Mouse (Mus musculus): ENCODE data around the gene Prpf31. TPM values are rescaled to one million over a fixed set of nuclear protein-coding genes. Genes with fewer than 3 reads are reported as not detected.

Gene Prpf31
- total RNA-seq, 2 experiments from 2014 or later = 22.4 to 26.0 TPM

DNA sequence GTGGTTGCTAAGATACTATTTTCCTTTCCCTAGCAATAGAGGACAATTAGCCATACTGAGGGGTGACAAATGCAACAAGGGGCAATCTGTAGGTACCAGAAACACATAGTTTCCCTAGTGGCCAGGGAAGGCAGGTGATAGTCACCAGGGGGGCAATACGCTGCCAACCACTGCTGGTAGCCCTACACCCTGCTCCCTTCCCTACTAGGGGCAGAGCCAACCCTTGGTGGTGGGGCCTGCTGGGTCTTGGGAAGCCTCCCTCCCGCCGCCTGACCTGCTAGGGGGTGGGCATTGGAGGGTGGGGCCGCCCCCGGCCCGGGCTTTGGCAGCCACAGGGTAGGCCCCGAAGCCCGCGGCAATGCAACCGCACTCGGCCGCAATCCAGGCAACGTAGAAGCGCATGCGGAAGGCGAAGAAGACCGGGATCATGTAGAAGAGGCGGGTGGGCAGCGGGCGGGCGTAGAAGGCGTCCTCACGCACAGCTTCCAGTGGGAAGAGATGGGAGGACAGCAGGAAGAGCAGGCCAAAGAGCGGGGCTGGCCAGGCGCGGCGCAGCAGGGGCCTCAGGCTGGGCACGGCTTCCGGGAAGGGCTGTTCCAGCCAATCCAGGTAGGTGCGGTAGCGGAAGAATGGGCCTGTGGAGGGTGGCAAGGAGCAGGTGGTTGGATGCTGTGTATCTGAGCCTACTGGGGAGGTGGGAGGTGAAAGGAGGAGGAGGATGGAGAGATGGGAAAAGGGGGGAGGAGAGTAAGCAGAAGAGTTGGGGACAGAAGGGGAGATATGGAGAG, 55.8 kb downstream of the Prpf31 start:
- DNase-seq = no peak

DNA sequence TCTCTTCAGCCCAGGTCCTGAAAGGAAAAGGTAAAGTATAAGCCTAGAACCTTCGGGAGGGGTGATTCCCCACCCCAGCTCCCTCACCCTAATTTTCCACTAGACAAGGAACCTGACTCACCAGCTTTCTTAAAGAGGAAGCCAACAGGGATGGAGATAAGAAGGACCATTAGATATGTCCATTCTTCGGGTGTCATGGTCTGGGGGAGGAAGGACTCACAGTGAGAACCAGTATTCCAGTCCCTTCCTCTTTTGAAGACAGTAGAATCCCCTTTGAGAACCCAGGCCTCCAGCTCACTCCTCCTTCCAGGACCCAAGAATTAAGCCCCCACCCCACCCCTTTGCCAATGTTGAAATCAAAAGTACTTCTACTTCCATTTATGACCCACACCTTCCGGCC, 62.1 kb downstream of the Prpf31 start:
- DNase-seq = no peak

Small RNA genes within 50 kb of the gene (microRNA-seq; reads per million reads assigned to microRNA genes)
- gene Gm25100 (0 reads per million in 2 experiments), gene Mir3572 (3.2 to 4.2 reads per million in 2 experiments)

Other genes starting within 250 kb of the Prpf31 start
- not detected for gene Cacng8, start 239.3 kb upstream of the Prpf31 start, total RNA-seq (2021)
- gene Cacng6, start 205.8 kb upstream of the Prpf31 start, total RNA-seq (2021) = 1 to 10 TPM; 1.5 to 2.0 TPM
- gene Tarm1, start 127.4 kb upstream of the Prpf31 start, total RNA-seq (2021) = not detected
- gene Oscar, start 13.8 kb upstream of the Prpf31 start, total RNA-seq (2021) = not detected
- 1,000 to 10,000 TPM; 1,902 to 1,920 TPM for gene Ndufa3, start 12.6 kb upstream of the Prpf31 start, total RNA-seq (2021)
- gene Tfpt, start 56 bp upstream of the Prpf31 start, total RNA-seq (2021) = 10 to 100 TPM; 18.2 to 18.9 TPM
- gene Cnot3, start 15.3 kb downstream of the Prpf31 start, total RNA-seq (2021) = 10 to 100 TPM; 17.8 to 23.0 TPM
- 10 to 100 TPM; 12.6 to 12.7 TPM for gene Leng1, start 35.9 kb downstream of the Prpf31 start, total RNA-seq (2021)
- gene Tmc4, start 47.6 kb downstream of the Prpf31 start, total RNA-seq (2021) = 1 to 10 TPM; 1.1 to 1.4 TPM
- gene Tsen34, start 62.9 kb downstream of the Prpf31 start, total RNA-seq (2021) = 10 to 100 TPM; 68.7 to 70.3 TPM
- gene Mboat7, start 63.5 kb downstream of the Prpf31 start, total RNA-seq (2021) = 10 to 100 TPM; 19.8 to 21.5 TPM
- 100 to 1,000 TPM; 640 to 688 TPM for gene Rps9, start 74.0 kb downstream of the Prpf31 start, total RNA-seq (2021)
- gene Pirb, start 90.4 kb downstream of the Prpf31 start, total RNA-seq (2021) = 1 to 10 TPM; 1.5 to 2.0 TPM
- gene Gm15448, start 195.7 kb downstream of the Prpf31 start, total RNA-seq (2021) = under 1 TPM; 0.22 to 0.26 TPM
- under 1 TPM; 0.26 to 0.57 TPM for gene Pira2, start 215.1 kb downstream of the Prpf31 start, total RNA-seq (2021)

Measured in heart, adult 18-20 months (tissue).